Mouse (Mus musculus) CH12.LX (cell line): ENCODE data around the gene Mtmr10. TPM values are rescaled to one million over a fixed set of nuclear protein-coding genes. Genes with fewer than 3 reads are reported as not detected.

ENCODE experiments used
- DNase-seq: peaks from one replicate; pipeline ENCODE4 v3.0.0-alpha.2; 2013; ENCODE audit errors: extremely low read depth
- H3K27ac ChIP-seq: 2 replicates; pipeline ENCODE4 v1.5.1; 2012; ENCODE audit warnings: low read depth, mild to moderate bottlenecking, control low read depth, moderate library complexity; ENCODE audit not compliant: insufficient read depth
- H3K27me3 ChIP-seq: replicated peaks from 2 replicates; pipeline ENCODE3; 2012; ENCODE audit warnings: inconsistent platforms
- H3K36me3 ChIP-seq, 2 experiments: replicated peaks in 1 of 2; 2 replicates each; pipeline versions ENCODE3 to v1.6.1; 2012; ENCODE audit warnings: inconsistent platforms in 1 of 2, low read length in 1 of 2, mild to moderate bottlenecking in 1 of 2, mixed read lengths in 1 of 2, moderate library complexity in 1 of 2; ENCODE audit not compliant: control insufficient read depth in 1 of 2, insufficient read depth in 1 of 2
- H3K4me1 ChIP-seq, 2 experiments: 2 replicates each; pipeline ENCODE4 v1.6.1; 2012; ENCODE audit warnings: inconsistent platforms in 1 of 2, moderate library complexity in 1 of 2; ENCODE audit not compliant: insufficient read depth in 2 of 2, control insufficient read depth in 1 of 2
- H3K4me2 ChIP-seq: 2 replicates; pipeline ENCODE4 v1.6.1; 2012; ENCODE audit warnings: low read depth, mild to moderate bottlenecking, control low read depth; ENCODE audit not compliant: poor library complexity, insufficient read depth, severe bottlenecking
- H3K4me3 ChIP-seq, 3 experiments: fragments of 150-350 bp in 1 of 3; sonication (generic) in 1 of 3; replicated peaks in 1 of 3; 2 replicates each; pipeline versions ENCODE3 to v1.5.1; 2011 to 2012; ENCODE audit warnings: low read depth in 2 of 3, low read length in 2 of 3, mild to moderate bottlenecking in 2 of 3, moderate library complexity in 2 of 3, control low read depth in 1 of 3, improper control_type of control experiment in 1 of 3, inconsistent platforms in 1 of 3, mixed read lengths in 1 of 3; ENCODE audit not compliant: poor library complexity in 1 of 3
- H3K79me2 ChIP-seq: replicated peaks from 2 replicates; pipeline ENCODE4 v1.6.1; 2012; ENCODE audit warnings: mild to moderate bottlenecking, moderate library complexity; ENCODE audit not compliant: control insufficient read depth, poor library complexity, insufficient read depth, severe bottlenecking; ENCODE audit errors: extremely low read depth
- H3K9ac ChIP-seq: 2 replicates; pipeline ENCODE4 v1.6.1; 2012; ENCODE audit warnings: low read depth, mild to moderate bottlenecking, control low read depth, moderate library complexity; ENCODE audit not compliant: insufficient read depth
- H3K9me3 ChIP-seq: replicated peaks from 2 replicates; pipeline ENCODE3; 2012; ENCODE audit warnings: low read length, inconsistent platforms, mixed read lengths
- CTCF ChIP-seq, 2 experiments: IDR thresholded peaks in 1 of 2; conservative IDR thresholded peaks in 1 of 2; 2 replicates each; pipeline ENCODE4 v1.5.1; 2011 to 2012; ENCODE audit warnings: low read depth in 2 of 2, low read length in 2 of 2, improper control_type of control experiment in 1 of 2, inconsistent platforms in 1 of 2, mild to moderate bottlenecking in 1 of 2, moderate library complexity in 1 of 2
- E2F4 ChIP-seq: IDR thresholded peaks from 2 replicates; pipeline ENCODE4 v1.6.1; 2011; ENCODE audit warnings: low read depth, low read length, improper control_type of control experiment; ENCODE audit not compliant: insufficient replicate concordance
- ELF1 ChIP-seq: IDR thresholded peaks from 2 replicates; pipeline ENCODE4 v1.6.1; 2014; ENCODE audit warnings: low read depth, mild to moderate bottlenecking, inconsistent platforms, low read length, improper control_type of control experiment
- EP300 ChIP-seq: IDR thresholded peaks from 2 replicates; pipeline ENCODE4 v1.6.1; 2011; ENCODE audit warnings: low read length, improper control_type of control experiment
- HCFC1 ChIP-seq: IDR thresholded peaks from 2 replicates; pipeline ENCODE4 v1.6.1; 2012; ENCODE audit warnings: low read depth, mild to moderate bottlenecking, inconsistent platforms, low read length, improper control_type of control experiment
- JUND ChIP-seq: conservative IDR thresholded peaks from 2 replicates; pipeline ENCODE4 v1.6.1; 2011; ENCODE audit warnings: low read depth, low read length, improper control_type of control experiment
- MYC ChIP-seq: IDR thresholded peaks from 2 replicates; pipeline ENCODE4 v1.6.1; 2011; ENCODE audit warnings: low read depth, mild to moderate bottlenecking, improper control_type of control experiment, low read length
- POLR2A ChIP-seq: IDR thresholded peaks from 2 replicates; pipeline ENCODE4 v1.6.1; 2011; ENCODE audit warnings: low read depth, mild to moderate bottlenecking, improper control_type of control experiment, low read length
- RCOR1 ChIP-seq: conservative IDR thresholded peaks from 2 replicates; pipeline ENCODE4 v1.6.1; 2012; ENCODE audit warnings: low read depth, mild to moderate bottlenecking, inconsistent platforms, low read length, improper control_type of control experiment
- TBP ChIP-seq: conservative IDR thresholded peaks from 2 replicates; pipeline ENCODE4 v1.6.1; 2011; ENCODE audit warnings: low read depth, low read length, improper control_type of control experiment
- TCF12 ChIP-seq: IDR thresholded peaks from 2 replicates; pipeline ENCODE4 v1.6.1; 2014; ENCODE audit warnings: low read depth, mild to moderate bottlenecking, inconsistent platforms, low read length, improper control_type of control experiment
- USF2 ChIP-seq: conservative IDR thresholded peaks from 2 replicates; pipeline ENCODE4 v1.6.1; 2011; ENCODE audit warnings: low read depth, low read length, improper control_type of control experiment
- ZKSCAN1 ChIP-seq: IDR thresholded peaks from 2 replicates; pipeline ENCODE4 v1.6.1; 2012; ENCODE audit warnings: low read depth, inconsistent platforms, low read length, improper control_type of control experiment, borderline replicate concordance
- ZMIZ1 ChIP-seq: IDR thresholded peaks from 2 replicates; pipeline ENCODE4 v1.6.1; 2012; ENCODE audit warnings: low read depth, mild to moderate bottlenecking, inconsistent platforms, low read length, improper control_type of control experiment
- ZNF384 ChIP-seq: IDR thresholded peaks from 2 replicates; pipeline ENCODE4 v1.6.1; 2012; ENCODE audit warnings: low read depth, low read length, improper control_type of control experiment, inconsistent platforms
- dilution Hi-C: fragments of 300-500 bp; cut with MboI; formaldehyde crosslinking; loops from 2 replicates; pipeline ENCODE4 v1.14.3; 2020; ENCODE audit warnings: low sequenced_read_pairs; ENCODE audit not compliant: extremely low pct_unique_long_range_greater_than_20kb, extremely low pct_ligation_motif_present
- in situ Hi-C: fragments of 300-500 bp; cut with MboI; formaldehyde crosslinking; loops from 3 replicates; pipeline ENCODE4 v1.14.3; 2019; ENCODE audit warnings: low sequenced_read_pairs, low pct_ligation_motif_present, low pct_unique_long_range_greater_than_20kb, mixed read lengths
- polyA plus RNA-seq: library from polyadenylated mRNA; unstranded; fragments of >175 nt; gene quantifications from 2 replicates; pipeline ENCODE4 v1.2.1, GENCODE M21; 2012; ENCODE audit warnings: low read depth; ENCODE audit not compliant: insufficient read length
- total RNA-seq, 2 experiments: library from RNA; depleted of rRNA; stranded (reverse); fragments of 300-350 nt in 1 of 2; fragments of >200 nt in 1 of 2; gene quantifications; 2 replicates each; pipeline ENCODE4 v1.2.3; 2012 to 2014

The Mtmr10 gene
- total and polyA plus RNA-seq, 3 experiments, result 1.8 to 2.1 (median 2.0) TPM

DNA sequence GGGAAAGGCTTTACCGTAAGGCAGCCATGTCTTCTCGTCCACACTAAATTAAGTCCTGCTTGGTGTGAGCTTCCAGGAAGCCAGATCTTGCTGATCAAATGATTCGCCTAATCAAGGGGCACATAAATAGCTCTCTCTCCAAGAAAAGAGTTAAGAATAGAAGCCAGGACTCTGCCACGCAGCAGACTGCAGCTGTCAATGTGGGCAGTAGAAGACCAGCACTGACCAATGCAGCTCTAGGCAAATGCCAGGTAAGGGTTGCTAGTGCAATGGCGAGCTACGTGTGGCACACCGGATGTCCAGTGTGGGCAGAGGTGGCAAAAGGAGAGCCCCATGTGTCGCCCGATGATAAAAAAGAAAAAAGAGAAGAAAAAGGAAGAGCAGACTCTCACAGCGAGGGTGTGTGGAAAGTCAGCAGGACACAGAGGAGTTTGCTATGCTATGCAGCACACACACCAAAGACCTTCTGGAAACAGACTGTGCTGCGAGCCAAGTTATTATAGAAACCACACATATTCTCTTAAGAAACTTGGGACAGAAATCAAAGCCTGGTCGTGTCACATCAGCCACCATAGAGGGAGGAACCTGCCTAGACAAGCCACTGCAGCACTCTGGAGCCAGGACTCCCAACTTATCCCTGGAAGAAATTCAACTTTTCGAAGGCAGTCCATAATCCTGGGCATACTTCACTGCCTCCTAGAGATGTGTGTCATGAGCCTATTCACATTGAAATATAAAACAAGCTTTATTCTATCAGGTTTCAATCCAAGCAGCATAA, 21.8 kb upstream of the Mtmr10 start:
- no peak overlapping the region for H3K9ac ChIP-seq
- dilution Hi-C loops, result no loop called here
- H3K4me2 ChIP-seq, result no peak overlapping the region
- H3K36me3 ChIP-seq, result peaks cover 11 to 68% of the 10 kb centered on the region in 2 experiments
- no peaks in the 10 kb centered on the region for H3K4me1 ChIP-seq
- in situ Hi-C loops, result no loop called here
- H3K4me3 ChIP-seq, result no peak overlapping the region
- H3K9me3 ChIP-seq, result peaks cover 6% of the 10 kb centered on the region
- no peaks in the 10 kb centered on the region for H3K27me3 ChIP-seq
- no peak overlapping the region for H3K27ac ChIP-seq
- no peak for DNase-seq
- H3K79me2 ChIP-seq, result no peaks in the 10 kb centered on the region
- TF ChIP-seq ZMIZ1 (no peak), USF2 (no peak), RCOR1 (no peak), CTCF (conservative IDR thresholded peaks at IDR 0.05 in 1 of 2, IDR thresholded peaks at IDR 0.05 in 1 of 2; ENCODE audit: low read depth in 2 of 2, low read length in 2 of 2) (no peak), ELF1 (no peak), POLR2A (no peak), HCFC1 (no peak), TCF12 (no peak), E2F4 (no peak), MYC (no peak), ZNF384 (no peak)
- TF ChIP-seq, all 38 proteins: peak for 0

DNA sequence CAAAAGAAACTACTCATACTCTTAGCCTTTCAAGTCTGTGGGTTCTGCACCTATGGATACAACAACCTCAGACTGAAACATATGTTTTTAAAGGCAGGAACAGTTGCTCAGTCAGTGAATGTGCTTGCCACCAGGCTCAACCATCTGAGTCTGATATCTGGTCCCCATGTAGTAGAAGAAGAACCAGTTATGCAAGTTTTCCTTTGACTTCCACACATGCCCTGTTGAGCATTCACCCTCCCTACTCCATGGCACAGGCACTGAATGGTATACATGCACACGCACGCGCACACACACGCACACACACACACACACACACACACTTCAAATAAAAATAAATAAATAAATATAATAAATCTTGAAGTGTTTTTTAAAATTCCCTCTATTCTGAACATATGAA, 20.9 kb upstream of the Mtmr10 start:
- peaks cover 11 to 61% of the 10 kb centered on the region in 2 experiments for H3K36me3 ChIP-seq
- H3K27me3 ChIP-seq, result no peaks in the 10 kb centered on the region
- H3K9ac ChIP-seq, result no peak overlapping the region
- in situ Hi-C loops, result no loop called here
- dilution Hi-C loops, result no loop called here
- H3K9me3 ChIP-seq, result peaks cover 6% of the 10 kb centered on the region
- H3K27ac ChIP-seq, result no peak overlapping the region
- no peak overlapping the region for H3K4me3 ChIP-seq
- no peak overlapping the region for H3K4me2 ChIP-seq
- H3K4me1 ChIP-seq, result no peaks in the 10 kb centered on the region
- no peaks in the 10 kb centered on the region for H3K79me2 ChIP-seq
- no peak for DNase-seq
- TF ChIP-seq JUND (no peak), TBP (no peak), ZKSCAN1 (no peak), EP300 (no peak), E2F4 (no peak)
